Mouse (Mus musculus): ENCODE data around the gene Slc16a3.

Gene Slc16a3

GRCm38 (mm10) chr11:120948328-120948727, at the start of gene Slc16a3:
Gene Slc16a3, plus strand, starts transcription at chr11:120948480.
- no peak for DNase-seq (ENCODE audit: low read depth)

- no peak for DNase-seq (ENCODE audit: low read depth)
Measured at GRCm38 (mm10) chr11:120900276-120901244, 47.7 kb upstream of the Slc16a3 start.

DNA sequence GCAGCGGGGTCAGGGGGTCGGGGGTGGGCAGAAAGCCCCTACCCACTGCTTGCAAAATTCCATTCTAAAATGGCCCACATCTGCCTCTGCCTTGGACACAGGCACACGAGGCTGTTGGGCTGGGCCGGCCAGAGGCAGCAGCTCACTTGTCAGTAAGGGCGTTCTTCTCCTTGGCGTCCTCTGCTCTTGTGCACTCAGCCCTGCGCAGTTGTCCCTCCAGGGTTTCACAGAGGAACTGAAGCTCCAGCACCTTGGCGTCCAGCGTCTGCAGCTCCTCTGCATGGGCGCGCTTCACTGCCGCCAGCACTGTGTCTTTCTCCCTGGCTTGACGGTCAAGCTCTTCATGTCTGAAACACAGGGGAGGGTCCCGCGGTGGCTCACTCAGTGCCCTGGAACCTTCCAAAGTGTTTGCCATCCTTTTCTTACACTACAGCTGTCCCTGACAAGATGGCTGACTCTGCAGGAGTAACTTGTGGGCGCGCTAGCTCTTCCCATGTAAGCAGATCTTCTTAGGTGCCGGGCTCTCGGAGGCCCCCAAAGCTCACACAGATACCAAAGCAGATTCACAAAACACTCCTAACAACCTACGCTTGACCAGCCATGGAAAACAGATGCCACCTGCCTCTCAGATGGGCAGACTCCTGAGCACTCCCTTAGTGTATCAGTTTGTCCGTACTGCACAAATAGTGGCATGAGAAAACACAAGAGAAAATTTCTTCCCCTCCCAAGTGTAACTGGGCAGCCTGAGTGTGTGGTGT, 46.4 kb upstream of the Slc16a3 start:
- no peak for DNase-seq (ENCODE audit: low read depth)

DNA sequence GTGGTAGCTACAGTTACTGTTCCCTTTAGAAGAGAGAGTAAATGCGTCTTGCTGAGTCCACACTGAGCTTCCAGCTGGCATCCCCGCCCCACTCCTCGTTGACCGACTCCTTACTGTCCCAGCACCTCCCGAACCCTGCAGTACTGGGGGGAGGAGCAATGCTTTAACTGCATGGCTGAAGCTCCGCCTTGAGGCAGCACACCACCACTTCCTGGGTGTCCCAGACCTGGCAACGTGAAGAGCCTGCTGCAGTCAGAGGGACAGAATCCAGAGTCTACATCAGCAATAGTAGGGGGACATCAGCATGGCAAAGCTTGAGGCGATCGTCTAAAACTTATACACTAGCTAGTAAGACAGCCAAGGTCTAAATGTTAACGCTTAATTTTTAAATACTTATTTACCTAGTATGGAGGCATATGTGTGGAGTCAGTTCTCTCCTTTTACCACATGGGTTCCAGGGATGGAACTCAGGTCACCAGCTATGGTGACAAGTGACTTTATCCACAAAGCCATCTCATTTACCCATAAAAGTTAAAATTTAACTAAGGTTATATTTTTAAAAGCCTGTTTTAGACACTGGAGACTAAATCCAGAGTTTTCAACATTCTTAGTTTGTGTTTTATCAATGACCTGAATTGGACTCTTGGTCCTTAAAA, 45.7 kb upstream of the Slc16a3 start:
- no peak for DNase-seq (ENCODE audit: low read depth)

DNA sequence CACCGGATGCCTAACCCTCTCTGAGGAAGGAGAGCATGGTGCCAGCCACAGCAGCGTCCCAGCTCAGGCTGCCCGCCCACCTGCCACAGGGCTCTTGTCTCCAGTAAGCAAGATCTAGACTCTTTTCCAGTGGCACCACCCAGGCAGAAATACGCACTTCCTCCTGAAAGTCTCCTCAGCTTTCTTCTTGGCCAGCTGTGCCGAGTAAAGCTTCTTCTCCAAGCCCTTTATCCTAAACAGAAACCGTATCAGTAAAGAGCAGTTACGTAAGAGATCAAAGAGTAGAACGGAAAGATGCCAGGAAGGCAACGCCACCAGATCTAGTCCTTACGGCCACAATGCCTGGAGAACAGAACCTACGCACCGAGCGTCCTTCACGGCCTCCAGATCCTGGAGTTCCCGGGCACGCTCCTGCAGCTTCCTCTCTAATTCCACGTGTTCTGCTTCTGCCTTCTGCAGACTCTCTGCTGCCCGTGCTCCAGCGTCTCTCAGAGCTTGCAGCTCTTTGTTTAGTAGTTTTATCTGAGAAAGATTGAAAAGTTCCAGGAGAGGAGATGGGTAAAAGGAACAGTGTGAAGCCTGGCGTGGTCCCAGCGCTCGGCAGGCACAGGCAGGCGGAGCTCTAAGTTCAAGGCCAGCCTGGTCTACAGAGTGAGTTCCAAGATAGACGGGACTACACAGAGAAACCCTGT, 45.0 kb upstream of the Slc16a3 start:
- no peak for DNase-seq (ENCODE audit: low read depth)

DNA sequence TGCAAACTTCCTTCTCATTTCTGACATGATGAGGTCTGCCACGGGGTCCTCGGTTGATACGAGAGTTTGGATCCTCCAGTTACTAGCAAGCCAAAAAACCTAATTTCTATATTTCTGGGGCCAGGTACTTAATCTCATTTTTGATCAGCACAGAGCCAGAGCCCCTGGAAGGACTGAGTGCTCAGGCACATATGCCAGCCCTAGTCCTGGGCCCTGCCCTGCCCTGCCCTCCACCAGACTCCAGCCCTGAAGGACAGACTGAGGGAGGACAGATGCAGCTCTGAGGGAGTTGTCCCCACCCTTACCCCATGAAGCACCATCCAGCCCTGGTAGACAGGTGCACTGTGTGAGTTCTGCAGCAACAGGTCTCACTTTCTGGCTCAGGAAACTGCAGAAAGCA, 43.7 kb upstream of the Slc16a3 start:
- no peak for DNase-seq (ENCODE audit: low read depth)

DNA sequence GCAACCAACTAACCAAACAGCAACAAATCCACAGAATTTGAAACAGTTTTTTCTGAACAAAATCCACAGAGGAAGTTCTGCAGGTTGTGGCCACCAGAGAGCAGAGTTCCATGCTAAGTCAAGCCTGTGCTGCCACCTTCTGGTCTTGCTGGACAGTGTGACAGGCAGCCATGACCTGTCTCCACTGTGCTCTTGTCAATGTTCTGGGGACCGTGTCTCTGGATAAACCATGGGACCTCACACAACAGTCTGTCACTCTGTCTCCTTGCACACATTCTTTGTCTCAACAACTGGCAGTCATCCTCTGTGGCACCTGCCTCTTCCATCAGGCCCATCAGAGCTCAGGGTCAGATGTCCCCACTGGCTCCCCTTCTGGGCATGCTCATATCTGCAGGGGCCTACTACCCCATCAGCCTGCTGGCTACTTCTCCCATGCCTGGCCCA, 42.8 kb upstream of the Slc16a3 start:
- peak; percentile 91 for DNase-seq (ENCODE audit: low read depth)

DNA sequence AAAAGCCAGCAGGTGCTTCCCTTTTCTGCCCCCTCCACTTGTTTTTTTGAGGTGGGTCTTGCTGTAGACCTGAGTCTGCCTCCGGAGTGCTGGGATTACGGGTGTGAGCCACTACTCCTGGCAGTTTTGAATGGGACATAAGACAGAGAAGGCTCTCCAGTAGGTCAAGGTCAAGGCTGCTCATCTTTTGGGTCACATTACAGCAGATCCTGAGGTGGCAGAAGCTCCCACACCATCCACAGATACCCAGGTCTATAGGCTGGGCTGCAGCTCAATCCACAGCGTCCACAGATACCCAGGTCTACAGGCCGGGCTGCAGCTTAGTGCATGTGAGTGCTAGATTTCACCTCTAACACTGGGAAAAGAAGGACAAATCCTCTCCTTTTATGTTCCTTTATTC, 34.5 kb upstream of the Slc16a3 start:
- DNase-seq (ENCODE audit: low read depth), result no peak

DNA sequence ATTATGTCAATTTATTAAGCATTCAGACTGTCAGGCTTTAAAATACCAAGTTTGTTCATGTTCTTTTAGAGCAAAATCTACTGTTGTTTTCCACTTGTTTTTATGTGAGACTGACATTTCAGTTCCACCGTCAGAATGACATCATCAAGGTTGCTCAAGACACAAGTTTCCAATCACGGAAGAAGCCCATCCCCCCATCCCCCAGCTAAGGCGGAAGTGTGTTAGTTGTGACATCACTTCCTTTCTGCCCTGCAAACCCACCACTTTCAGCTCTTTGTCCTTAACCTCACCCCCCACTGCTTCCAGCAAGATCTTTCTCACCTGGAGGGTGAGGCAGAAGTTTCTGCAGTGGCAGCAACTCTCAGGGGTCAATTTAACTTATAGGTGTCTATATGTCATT, 31.8 kb upstream of the Slc16a3 start:
- peak; percentile 91 for DNase-seq (ENCODE audit: low read depth)

GRCm38 (mm10) chr11:120917756-120918155, 30.5 kb upstream of the Slc16a3 start:
- no peak for DNase-seq (ENCODE audit: low read depth)

DNA sequence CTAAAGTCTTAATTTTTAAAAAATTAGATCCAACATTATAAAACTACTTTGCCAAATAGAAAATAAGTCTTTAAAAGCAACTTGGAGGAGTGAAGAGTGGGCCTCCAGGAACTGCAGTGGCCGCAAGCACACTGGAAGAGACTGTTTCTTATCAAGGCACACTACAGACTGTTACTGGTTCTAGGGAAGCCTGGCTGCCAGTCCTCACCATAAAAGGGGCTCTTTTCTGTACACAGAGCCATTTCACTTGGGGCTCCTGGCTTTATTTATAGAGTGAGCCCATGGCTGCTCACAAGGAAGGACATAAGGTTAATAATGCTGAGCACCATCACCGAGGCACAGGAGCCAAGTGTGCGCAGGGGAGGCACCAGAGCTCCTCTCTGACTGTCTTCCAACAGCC, 25.8 kb upstream of the Slc16a3 start:
- DNase-seq (ENCODE audit: low read depth), result no peak

GRCm38 (mm10) chr11:120928468-120928867, 19.8 kb upstream of the Slc16a3 start:
- no peak for DNase-seq (ENCODE audit: low read depth)

- DNase-seq (ENCODE audit: low read depth), result no peak
Measured at GRCm38 (mm10) chr11:120931479-120931878, 16.8 kb upstream of the Slc16a3 start.

GRCm38 (mm10) chr11:120932564-120933398, 15.5 kb upstream of the Slc16a3 start, which contains the start of gene Ccdc57:
Gene Ccdc57, minus strand, starts transcription at chr11:120932872.
- peak; percentile 84 for DNase-seq (ENCODE audit: low read depth)

DNA sequence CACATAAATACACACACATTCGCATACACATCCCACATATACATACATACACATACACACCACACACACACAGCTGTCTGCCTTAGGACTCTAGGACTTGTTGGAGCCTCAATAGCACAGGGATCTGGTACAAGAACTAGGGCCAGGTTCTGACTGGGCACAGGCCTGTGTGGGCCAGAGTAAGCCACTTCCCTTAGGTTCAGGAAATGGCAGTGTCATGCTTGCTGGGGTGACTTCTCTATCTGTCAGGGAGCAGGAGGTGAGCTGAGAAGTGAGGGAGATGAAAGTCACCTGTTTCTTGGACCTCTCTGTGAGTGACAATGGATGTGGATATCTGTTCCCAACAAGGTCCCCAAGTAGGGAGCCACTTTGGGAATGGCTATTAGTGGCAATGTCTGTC, 10.3 kb upstream of the Slc16a3 start:
- peak; percentile 57 for DNase-seq (ENCODE audit: low read depth)

- peak; percentile 91 for DNase-seq (ENCODE audit: low read depth)
Measured at GRCm38 (mm10) chr11:120938795-120939194, 9.5 kb upstream of the Slc16a3 start.

DNA sequence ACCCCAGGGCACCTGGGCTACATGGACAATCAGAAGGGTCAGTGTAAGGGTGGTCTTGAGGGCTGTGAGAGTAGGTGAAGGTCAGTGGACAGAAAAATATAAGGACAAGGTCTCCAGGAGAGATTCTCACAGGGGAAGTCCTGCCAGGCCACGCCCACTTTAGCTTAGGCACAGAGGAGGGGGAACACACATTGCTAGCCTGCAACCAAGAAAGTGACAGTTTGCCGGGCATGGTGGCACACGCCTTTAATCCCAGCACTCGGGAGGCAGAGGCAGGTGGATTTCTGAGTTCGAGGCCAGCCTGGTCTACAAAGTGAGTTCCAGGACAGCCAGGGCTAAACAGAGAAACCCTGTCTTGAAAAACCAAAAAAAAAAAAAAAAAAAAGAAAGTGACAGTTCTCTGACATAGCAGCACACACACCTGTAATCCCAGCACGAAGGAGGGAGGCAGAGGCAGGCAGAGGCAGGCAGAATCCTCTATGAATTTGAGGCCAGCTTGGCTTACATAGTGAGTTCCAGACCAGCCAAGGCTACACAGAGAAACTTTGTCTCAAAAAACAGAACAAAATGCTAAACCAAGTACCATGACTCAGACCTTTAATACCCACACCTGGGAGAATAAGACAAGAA, 8.5 kb upstream of the Slc16a3 start:
- no peak for DNase-seq (ENCODE audit: low read depth)

- DNase-seq (ENCODE audit: low read depth), result no peak
Measured at GRCm38 (mm10) chr11:120940959-120941358, 7.3 kb upstream of the Slc16a3 start.

DNA sequence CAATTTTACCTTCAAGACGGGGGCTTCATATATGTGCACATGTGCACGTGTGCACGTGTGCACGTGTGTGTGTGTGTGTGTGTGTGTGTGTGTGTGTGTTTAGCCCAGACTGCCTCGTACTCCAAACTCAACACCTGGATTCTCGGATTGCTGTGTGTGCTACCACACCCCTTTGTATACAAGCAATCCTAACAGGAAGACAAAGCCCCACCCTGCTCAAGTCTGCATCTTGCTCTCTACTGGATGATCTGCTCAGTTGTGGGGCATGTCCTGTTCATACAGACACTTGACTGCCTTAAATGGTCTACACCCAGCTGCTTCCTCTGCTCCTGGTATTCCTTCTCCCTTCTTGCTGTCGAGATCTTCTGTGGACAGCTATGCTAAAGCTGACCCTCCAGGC, 3.0 kb upstream of the Slc16a3 start:
- no peak for DNase-seq (ENCODE audit: low read depth)

GRCm38 (mm10) chr11:120945926-120946325, 2.4 kb upstream of the Slc16a3 start:
- DNase-seq (ENCODE audit: low read depth), result no peak
